In the genomic region with DNA sequence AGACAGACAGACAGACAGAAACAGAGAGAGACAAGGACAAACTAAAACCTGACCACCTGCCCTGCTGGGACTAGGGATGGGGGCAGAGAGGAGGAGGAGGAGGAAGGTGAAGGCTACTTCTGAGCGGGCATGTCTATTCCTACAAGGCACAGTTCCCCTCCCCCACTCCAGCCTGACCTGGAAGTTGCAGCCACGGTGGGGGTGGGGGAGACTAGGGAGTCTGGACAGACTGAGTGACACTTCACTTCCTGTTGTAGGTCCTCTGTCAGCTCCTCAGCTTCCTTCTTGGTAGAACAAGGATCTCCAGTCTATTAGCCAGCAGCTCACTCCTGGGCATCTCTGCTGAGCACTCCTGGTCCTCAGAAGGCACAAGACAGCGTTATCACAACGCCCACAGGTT, we compare ENCODE assay signal across 10 mouse cellular contexts. TPM values are rescaled to one million over a fixed set of nuclear protein-coding genes. Genes with fewer than 3 reads are reported as not detected.
A peak's percentile ranks its signal among the peaks of the same experiment; 100 is the strongest.
DNase-seq lines count a peak whose midpoint lies in the region.
"Had no signal": no experiment of that assay in that cellular context is flagged by ENCODE, and none has a peak within 500 bp of the region (broad histone marks: within the 10 kb centered on the region; RNA-seq: fewer than 3 reads in every experiment).

No protein-coding gene starts in this region.

- H3K27me3 ChIP-seq in midbrain, embryonic 10.5 days (ENCODE audit: low read depth, poor library complexity, severe bottlenecking), result no peaks in the 10 kb centered on the region
- H3K27me3 ChIP-seq: limb, embryonic 15.5 days had no signal

- 55% methylated on average over 4 of the region's 4 CpGs for WGBS in midbrain, embryonic 10.5 days

- DNase-seq in heart, adult 11 months, result peak; percentile 97
- DNase-seq in heart, adult 8-10 months (ENCODE audit: low spot score), result no peak
- DNase-seq in adrenal gland, postnatal 10 days, result peak; percentile 57
- peak; percentile 59 for DNase-seq in kidney, adult 9 months
- DNase-seq in lung, postnatal 10 days, result peak; percentile 81
- DNase-seq in midbrain, embryonic 10.5 days (ENCODE audit: low spot score), result no peak
- DNase-seq in right cerebral cortex, postnatal 4 days, result no peak
- DNase-seq in frontal cortex, postnatal 25 days (ENCODE audit: low spot score in 2 of 2), result no peak

- H3K9me3 ChIP-seq in midbrain, embryonic 10.5 days (replicated peaks), result 0 out of 2 replicates have a peak, but pooled peaks cover 3% of the 10 kb centered on the region
- H3K9me3 ChIP-seq: G1E; limb, embryonic 15.5 days had no signal

- H3K36me3 ChIP-seq in midbrain, embryonic 10.5 days, result 0 out of 2 replicates have a peak, but pooled peaks cover 2% of the 10 kb centered on the region
- H3K36me3 ChIP-seq: G1E; limb, embryonic 15.5 days had no signal

- H3K27ac ChIP-seq in midbrain, embryonic 10.5 days (replicated peaks), result no peak overlapping the region
- H3K27ac ChIP-seq: limb, embryonic 15.5 days had no signal

- H3K4me1 ChIP-seq in midbrain, embryonic 10.5 days, result peaks cover 57% of the 10 kb centered on the region

- no peak overlapping the region for H3K4me3 ChIP-seq in midbrain, embryonic 10.5 days
- H3K4me3 ChIP-seq: limb, embryonic 15.5 days had no signal

RNA-seq across cellular contexts. Expression of gene Pald1, which starts 9.3 kb away (rescaled TPM):
- 10 to 100 TPM; 11.3 to 21.8 (median 12.9) TPM for total RNA-seq in heart, adult 8-10 months (2022)
- total RNA-seq in adrenal gland, postnatal 10 days (2021), result 10 to 100 TPM; 53.0 to 66.0 TPM
- polyA plus RNA-seq in midbrain, embryonic 10.5 days (2016; fragmentation: Nextera tagmentation; extraction: Ambion mirVana), result 35.8 and 36.1 TPM in 2 replicates
- total RNA-seq: G1E had no signal

RNA-seq across cellular contexts. Expression of gene Nodal, which starts 43.7 kb away (rescaled TPM):
- under 1 TPM in 1 of 4 experiments, not detected in 3; 0.11 TPM for total RNA-seq in heart, adult 8-10 months (2022)
- total RNA-seq in adrenal gland, postnatal 10 days (2021), result under 1 TPM in 1 of 2 experiments, not detected in 1; 0.36 TPM
- polyA plus RNA-seq in midbrain, embryonic 10.5 days (2016; fragmentation: Nextera tagmentation; extraction: Ambion mirVana), result 0.25 and 0.26 TPM in 2 replicates
- total RNA-seq: G1E had no signal
- polyA plus RNA-seq: G1E had no signal

Comparison
In these comparisons a context has a peak if more than half of its experiments do, and no peak if none do; other contexts are left out.
1. DNase-seq: peak in heart, adult 11 months (single experiment), adrenal gland, postnatal 10 days (single experiment), kidney, adult 9 months (single experiment) and lung, postnatal 10 days (single experiment); none in heart, adult 8-10 months (single experiment), midbrain, embryonic 10.5 days (single experiment), right cerebral cortex, postnatal 4 days (single experiment) and frontal cortex, postnatal 25 days (0 of 2).